7 mouse cellular contexts compared by ENCODE assay signal in genomic region chr9:122294242-122294881, GRCm38 (mm10). TPM values are rescaled to one million over a fixed set of nuclear protein-coding genes. Genes with fewer than 3 reads are reported as not detected.
DNase-seq lines count a peak whose midpoint lies in the region; ATAC-seq lines count a peak whose summit lies in the region.

Ano10 (minus strand) TSS chr9:122294423.

- DNase-seq in adrenal gland, postnatal 14 days: peak; percentile 99
- DNase-seq in embryonic facial prominence, embryonic 11.5 days (ENCODE audit: low spot score): peak; percentile 99
- DNase-seq in kidney, adult 11 months: peak; percentile 99
- DNase-seq in limb, embryonic 10.5 days (ENCODE audit: low spot score): peak; percentile 98
- peak; percentile 92 for DNase-seq in spleen, adult 12 weeks (ENCODE audit: low spot score)

- H3K36me3 ChIP-seq in embryonic facial prominence, embryonic 11.5 days (replicated peaks; ENCODE audit: control insufficient read depth, insufficient read depth, low read depth, low read length): no peaks in the 10 kb centered on the region
- H3K36me3 ChIP-seq in limb, embryonic 10.5 days: no peaks in the 10 kb centered on the region
- H3K36me3 ChIP-seq in midbrain, embryonic 13.5 days: no peaks in the 10 kb centered on the region

- H3K9me3 ChIP-seq in embryonic facial prominence, embryonic 11.5 days (replicated peaks; ENCODE audit: control insufficient read depth, low read length): no peaks in the 10 kb centered on the region
- H3K9me3 ChIP-seq in limb, embryonic 10.5 days (replicated peaks): no peaks in the 10 kb centered on the region
- no peaks in the 10 kb centered on the region for H3K9me3 ChIP-seq in midbrain, embryonic 13.5 days

- H3K4me2 ChIP-seq in embryonic facial prominence, embryonic 11.5 days (ENCODE audit: low read depth, low read length): peak within 1 kb of the TSS; percentile 67
- peak within 1 kb of the TSS; percentile 65 for H3K4me2 ChIP-seq in midbrain, embryonic 13.5 days (replicated peaks)

- peak; percentile 94 for ATAC-seq in embryonic facial prominence, embryonic 11.5 days (replicated peaks; ENCODE audit: insufficient number of reproducible peaks, low FRiP score, low TSS enrichment, low read depth)
- peak; percentile 91 for ATAC-seq in granulocyte monocyte progenitor cell, adult 5-6 weeks (replicated peaks; ENCODE audit: poor library complexity, severe bottlenecking)
- ATAC-seq in midbrain, embryonic 13.5 days: peak; percentile 97

- H3K4me3 ChIP-seq in embryonic facial prominence, embryonic 11.5 days (ENCODE audit: low read depth, low read length): peak within 1 kb of the TSS; percentile 66
- peak within 1 kb of the TSS; percentile 84 for H3K4me3 ChIP-seq in limb, embryonic 10.5 days
- H3K4me3 ChIP-seq in midbrain, embryonic 13.5 days (replicated peaks): peak within 1 kb of the TSS; percentile 81

- 0 out of 2 replicates have a peak within 1 kb of the TSS, but pooled peaks have one; percentile 16 for H3K27ac ChIP-seq in embryonic facial prominence, embryonic 11.5 days (replicated peaks; ENCODE audit: low read depth, low read length)
- peak within 1 kb of the TSS; percentile 89 for H3K27ac ChIP-seq in limb, embryonic 10.5 days
- H3K27ac ChIP-seq in midbrain, embryonic 13.5 days: peak within 1 kb of the TSS; percentile 86

- no peaks in the 10 kb centered on the region for H3K27me3 ChIP-seq in embryonic facial prominence, embryonic 11.5 days (ENCODE audit: control insufficient read depth, insufficient read depth, low read length)
- no peaks in the 10 kb centered on the region for H3K27me3 ChIP-seq in limb, embryonic 10.5 days (ENCODE audit: low read depth, poor library complexity, severe bottlenecking)
- H3K27me3 ChIP-seq in midbrain, embryonic 13.5 days: no peaks in the 10 kb centered on the region

- H3K9ac ChIP-seq in embryonic facial prominence, embryonic 11.5 days (replicated peaks; ENCODE audit: low read length): peak within 1 kb of the TSS; percentile 81
- peak within 1 kb of the TSS; percentile 83 for H3K9ac ChIP-seq in midbrain, embryonic 13.5 days (replicated peaks)

- H3K4me1 ChIP-seq in embryonic facial prominence, embryonic 11.5 days (ENCODE audit: control insufficient read depth, insufficient read depth, low read length): no peaks in the 10 kb centered on the region
- H3K4me1 ChIP-seq in limb, embryonic 10.5 days: peaks cover 18% of the 10 kb centered on the region
- peaks cover 21% of the 10 kb centered on the region for H3K4me1 ChIP-seq in midbrain, embryonic 13.5 days (replicated peaks)

- WGBS in embryonic facial prominence, embryonic 11.5 days: under 1% methylated on average over 49 of the region's 51 CpGs
- under 1% methylated on average over 51 of the region's 51 CpGs for WGBS in limb, embryonic 10.5 days
- WGBS in midbrain, embryonic 13.5 days: 2% methylated on average over 51 of the region's 51 CpGs

RNA-seq across cellular contexts. Expression of gene Ano10, which starts in this region (rescaled TPM):
- total RNA-seq in adrenal gland, postnatal 14 days (2021): 49.5 and 56.7 TPM in 2 replicates
- polyA plus RNA-seq in embryonic facial prominence, embryonic 11.5 days (2014; fragmentation: Nextera tagmentation; extraction: Ambion mirVana): 35.2 and 40.1 TPM in 2 replicates
- 11.1 and 19.4 TPM in 2 replicates for total RNA-seq in granulocyte monocyte progenitor cell, adult 5-6 weeks (2014; fragmentation: Nextera tagmentation)
- total RNA-seq in granulocyte monocyte progenitor cell, adult 5-6 weeks (2017): 12.9 and 16.2 TPM in 2 replicates
- polyA plus RNA-seq in limb, embryonic 10.5 days (2016; fragmentation: Nextera tagmentation; extraction: Ambion mirVana): 18.0 and 26.2 TPM in 2 replicates
- polyA plus RNA-seq in midbrain, embryonic 13.5 days (2015; fragmentation: Nextera tagmentation; extraction: Ambion mirVana): 44.6 and 45.4 TPM in 2 replicates

Comparison
In these comparisons a context has a peak if more than half of its experiments do, and no peak if none do; other contexts are left out.
1. Peak in every context shown above with its lines: DNase-seq, ATAC-seq, H3K4me3 ChIP-seq and H3K27ac ChIP-seq.
2. H3K27ac ChIP-seq: peak in every context shown above with its lines; median percentile 89 in limb, embryonic 10.5 days; 86 in midbrain, embryonic 13.5 days; 16 in embryonic facial prominence, embryonic 11.5 days.